Mouse (Mus musculus): Measurements from ENCODE around the gene Ldhd. TPM values are rescaled to one million over a fixed set of nuclear protein-coding genes. Genes with fewer than 3 reads are reported as not detected.
"Not testable (repeated sequence)": the region's sequence is repeated elsewhere in the genome, so short reads cannot be mapped to it uniquely, and the experiment has no call there.

Gene Ldhd
- polyA plus RNA-seq, 1 experiment, result not detected

DNA sequence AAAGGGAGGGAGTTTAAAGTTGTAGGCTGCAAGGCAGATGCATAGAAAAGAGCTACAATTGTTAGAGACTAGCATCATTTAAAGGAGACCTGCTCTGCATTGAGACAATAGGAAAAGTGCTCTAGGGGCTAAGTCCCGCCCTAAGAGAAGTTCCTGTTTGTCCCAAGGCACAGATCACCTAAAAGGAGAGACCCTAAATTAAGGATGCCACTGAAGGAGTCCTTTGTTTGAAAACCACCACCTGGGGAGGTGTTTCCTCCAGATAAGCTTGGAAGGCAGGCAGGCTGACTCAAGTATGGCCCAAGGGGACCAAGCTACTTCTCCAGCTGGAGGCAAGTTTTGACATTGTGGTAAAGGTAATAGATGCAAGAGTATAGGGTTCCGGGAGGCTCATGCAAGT is 18.7 kb upstream of the Ldhd start:
- Histone ChIP-seq H3K9me3 (no peaks in the 10 kb centered on the region), H3K36me3 (replicated peaks; ENCODE audit: low read length) (no peaks in the 10 kb centered on the region), H3K4me3 (replicated peaks) (no peak overlapping the region), H3K4me1 (peaks cover 21% of the 10 kb centered on the region), H3K27me3 (replicated peaks) (peaks cover 65% of the 10 kb centered on the region)
- TF ChIP-seq GATA1 (IDR thresholded peaks at IDR 0.05; ENCODE audit: borderline replicate concordance, low read length) (no peak), FLI1 (IDR thresholded peaks at IDR 0.05; ENCODE audit: low read length) (no peak)

DNA sequence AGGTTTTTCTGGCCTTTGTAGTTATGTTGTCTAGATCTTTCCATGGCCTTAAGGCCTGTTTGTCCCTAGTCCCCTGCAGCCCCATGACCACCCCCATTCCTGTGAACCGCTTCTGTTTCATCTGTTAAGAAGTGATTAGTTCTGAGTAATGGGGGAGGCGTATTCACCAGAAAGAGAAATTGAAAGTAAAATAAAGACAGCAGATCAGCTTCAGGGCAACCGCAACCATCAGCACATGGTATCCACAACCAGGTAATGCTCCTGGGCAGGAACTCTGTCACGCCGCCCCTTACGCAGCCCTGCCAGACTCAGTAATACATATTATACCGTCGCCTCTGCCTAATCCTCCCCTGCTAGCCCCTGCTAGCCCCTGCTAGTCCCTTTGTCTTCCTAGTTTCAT is 15.5 kb upstream of the Ldhd start:
- H3K36me3 ChIP-seq (replicated peaks; ENCODE audit: low read length), result no peaks in the 10 kb centered on the region
- no peaks in the 10 kb centered on the region for H3K9me3 ChIP-seq
- H3K4me3 ChIP-seq (replicated peaks), result no peak overlapping the region
- peaks cover 45% of the 10 kb centered on the region for H3K4me1 ChIP-seq
- no peak for TF ChIP-seq GATA1 (IDR thresholded peaks at IDR 0.05; ENCODE audit: borderline replicate concordance, low read length)
- no peak for TF ChIP-seq FLI1 (IDR thresholded peaks at IDR 0.05; ENCODE audit: low read length)
- peaks cover 56% of the 10 kb centered on the region for H3K27me3 ChIP-seq (replicated peaks)

DNA sequence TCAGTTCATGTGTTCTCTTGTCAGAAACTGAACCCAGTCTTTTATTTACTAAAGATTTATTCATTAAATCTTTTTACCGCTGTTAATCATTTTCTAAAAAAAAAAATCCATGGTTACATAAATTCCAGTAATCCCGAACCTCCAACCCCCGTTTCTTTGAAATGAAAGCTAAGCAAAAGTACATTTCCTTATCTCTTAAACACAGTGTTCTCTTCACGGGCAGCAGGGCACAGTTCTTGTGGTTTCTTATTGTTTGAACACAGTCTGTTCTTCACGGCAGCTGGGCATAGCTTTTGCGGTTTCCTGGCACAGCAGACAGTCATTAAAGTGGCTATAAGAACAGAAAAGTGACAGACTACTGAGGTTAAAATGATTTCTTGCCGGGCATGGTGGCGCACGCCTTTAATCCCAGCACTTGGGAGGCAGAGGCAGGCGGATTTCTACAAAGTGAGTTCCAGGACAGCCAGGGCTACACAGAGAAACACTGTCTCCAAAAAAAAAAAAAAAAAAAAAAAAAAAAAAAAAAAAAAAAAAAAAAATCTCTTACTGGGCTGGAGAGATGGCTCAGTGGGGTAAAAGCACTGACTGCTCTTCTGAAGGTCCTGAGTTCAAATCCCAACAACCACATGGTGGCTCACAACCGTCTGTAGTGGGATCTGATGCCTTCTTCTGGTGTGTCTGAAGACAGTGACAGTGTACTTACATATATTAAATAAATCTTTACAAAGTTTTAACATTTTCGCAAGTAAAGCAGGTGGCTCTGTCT is 14.3 kb upstream of the Ldhd start:
- Histone ChIP-seq H3K4me1 (peaks cover 45% of the 10 kb centered on the region), H3K4me3 (replicated peaks) (peak overlapping the region; percentile 96), H3K27me3 (replicated peaks) (peaks cover 57% of the 10 kb centered on the region)
- not testable (repeated sequence) for H3K9me3 ChIP-seq; H3K36me3 ChIP-seq (replicated peaks; ENCODE audit: low read length)

DNA sequence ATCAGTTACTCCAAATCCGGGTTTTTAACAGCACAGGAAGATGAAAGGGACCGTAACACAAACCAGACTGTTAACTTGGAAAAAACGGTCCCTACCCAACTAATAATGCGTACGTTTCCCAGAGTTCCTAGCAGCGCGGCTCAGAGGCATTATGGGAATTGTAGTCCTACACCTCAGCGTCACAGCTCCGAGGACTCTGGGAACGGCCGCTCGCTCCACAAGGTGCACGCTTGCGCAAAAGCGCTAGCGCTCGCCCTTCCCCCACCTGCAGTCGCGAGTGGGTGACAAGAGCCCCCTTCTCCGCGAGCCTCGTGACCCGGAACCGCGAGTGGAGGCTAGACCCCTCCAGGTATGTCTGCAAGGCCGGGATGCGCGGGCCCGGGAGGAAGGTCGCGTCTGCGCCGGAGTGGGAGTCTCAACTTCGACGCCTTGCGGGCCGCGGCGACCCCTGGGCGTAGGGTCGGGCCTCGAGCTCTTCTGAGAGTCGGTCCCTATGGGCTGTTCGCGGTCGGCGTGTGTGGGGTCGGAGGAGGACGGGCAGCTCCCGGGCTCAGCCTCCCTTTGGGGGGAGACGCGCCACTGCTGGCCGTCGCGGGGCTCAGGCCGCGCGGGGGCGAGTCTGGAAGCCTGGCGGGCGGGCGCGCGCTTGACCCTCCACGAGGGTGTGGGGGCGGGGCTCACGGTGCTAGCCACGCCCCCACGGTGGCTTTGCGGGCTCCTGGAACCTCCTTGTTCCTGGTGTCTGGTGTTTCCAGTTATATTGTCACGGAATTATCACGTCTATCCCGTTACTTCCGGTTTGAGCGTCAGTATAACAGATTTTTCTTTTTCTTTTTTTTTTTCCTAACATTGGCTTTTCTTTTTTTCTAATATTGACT is 13.3 kb upstream of the Ldhd start, which contains the start of gene Zfp1:
Gene Zfp1 (plus strand): TSS at position 138 of the 878 bp plus-strand sequence.
- TF ChIP-seq FLI1 (IDR thresholded peaks at IDR 0.05; ENCODE audit: low read length), result no peak
- no peak for TF ChIP-seq GATA1 (IDR thresholded peaks at IDR 0.05; ENCODE audit: borderline replicate concordance, low read length)
- Histone ChIP-seq H3K4me3 (replicated peaks) (peak within 1 kb of the TSS; percentile 96), H3K27me3 (replicated peaks) (peaks cover 51% of the 10 kb centered on the region), H3K36me3 (replicated peaks; ENCODE audit: low read length) (no peaks in the 10 kb centered on the region), H3K9me3 (peaks cover 4% of the 10 kb centered on the region; the same call in 1 of the 2 replicates), H3K4me1 (peaks cover 38% of the 10 kb centered on the region)

DNA sequence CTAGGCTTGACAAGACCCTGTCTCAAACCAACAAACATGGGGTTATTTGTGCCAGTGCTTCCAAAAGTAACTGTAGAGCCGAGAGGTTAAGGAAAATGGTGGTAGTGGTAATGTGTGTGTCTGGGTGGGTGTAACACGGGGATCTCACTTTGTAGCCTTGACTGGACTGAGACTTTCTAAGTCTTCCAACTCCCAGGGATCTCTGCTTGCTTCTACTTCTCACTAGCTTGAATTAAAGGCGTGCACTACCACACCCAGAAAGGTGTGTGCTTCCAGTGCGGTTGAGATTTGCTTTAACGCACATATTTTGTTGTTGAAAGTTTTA is 12.7 kb upstream of the Ldhd start:
- TF ChIP-seq GATA1 (IDR thresholded peaks at IDR 0.05; ENCODE audit: borderline replicate concordance, low read length) (no peak), FLI1 (IDR thresholded peaks at IDR 0.05; ENCODE audit: low read length) (no peak)
- no peaks in the 10 kb centered on the region for H3K36me3 ChIP-seq (replicated peaks; ENCODE audit: low read length)
- H3K9me3 ChIP-seq, result peaks cover 4% of the 10 kb centered on the region; the same call in 1 of the 2 replicates
- H3K4me3 ChIP-seq (replicated peaks), result peak overlapping the region; percentile 96
- peaks cover 48% of the 10 kb centered on the region for H3K27me3 ChIP-seq (replicated peaks)
- H3K4me1 ChIP-seq, result peaks cover 36% of the 10 kb centered on the region

DNA sequence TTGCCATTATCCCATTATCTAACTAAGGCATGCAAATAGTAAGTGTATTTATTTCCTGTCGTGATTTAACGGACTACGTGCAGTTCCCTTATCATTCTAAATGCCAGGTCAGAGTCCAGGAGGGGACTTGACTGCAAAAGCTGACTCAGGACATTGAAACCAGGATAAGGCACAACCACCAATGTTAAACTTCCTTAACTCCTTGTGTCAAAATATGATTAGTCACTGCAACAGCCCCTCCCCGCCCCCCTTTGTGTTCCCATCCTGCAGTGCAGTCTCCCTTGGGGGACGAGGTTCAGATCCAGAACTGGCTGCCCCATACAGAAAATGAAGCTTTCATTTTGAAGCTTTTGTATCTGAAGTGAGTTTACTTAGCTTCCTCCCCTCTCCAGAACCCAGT is 12.3 kb upstream of the Ldhd start:
- peaks cover 49% of the 10 kb centered on the region for H3K27me3 ChIP-seq (replicated peaks)
- H3K4me1 ChIP-seq, result peaks cover 36% of the 10 kb centered on the region
- peaks cover 4% of the 10 kb centered on the region; the same call in 1 of the 2 replicates for H3K9me3 ChIP-seq
- H3K4me3 ChIP-seq (replicated peaks), result peak overlapping the region; percentile 96
- TF ChIP-seq GATA1 (IDR thresholded peaks at IDR 0.05; ENCODE audit: borderline replicate concordance, low read length), result no peak
- H3K36me3 ChIP-seq (replicated peaks; ENCODE audit: low read length), result no peaks in the 10 kb centered on the region

DNA sequence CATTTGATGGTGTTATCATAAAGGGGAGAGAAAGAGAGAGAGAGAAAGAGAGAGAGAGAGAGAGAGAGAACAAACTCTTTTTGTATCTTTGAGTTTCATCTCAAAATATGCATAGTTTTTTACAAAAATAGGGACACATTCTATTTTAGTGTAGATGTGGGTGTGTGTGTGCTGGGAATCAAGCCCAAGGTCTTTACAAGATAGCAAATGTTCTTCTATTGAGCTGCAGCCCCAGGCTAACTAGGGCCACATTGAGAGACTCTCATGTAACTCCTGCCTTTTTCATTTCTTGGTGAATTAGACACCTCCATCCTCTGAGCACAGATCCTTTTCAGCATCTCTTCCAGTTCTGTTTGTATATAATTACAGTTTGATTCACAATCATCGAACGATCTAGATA is 10.9 kb upstream of the Ldhd start:
- no peaks in the 10 kb centered on the region for H3K36me3 ChIP-seq (replicated peaks; ENCODE audit: low read length)
- peaks cover 36% of the 10 kb centered on the region for H3K4me1 ChIP-seq
- no peak for TF ChIP-seq FLI1 (IDR thresholded peaks at IDR 0.05; ENCODE audit: low read length)
- TF ChIP-seq GATA1 (IDR thresholded peaks at IDR 0.05; ENCODE audit: borderline replicate concordance, low read length), result no peak
- peaks cover 13% of the 10 kb centered on the region; the same call in 1 of the 2 replicates for H3K9me3 ChIP-seq
- H3K4me3 ChIP-seq (replicated peaks), result no peak overlapping the region
- H3K27me3 ChIP-seq (replicated peaks), result peaks cover 51% of the 10 kb centered on the region

DNA sequence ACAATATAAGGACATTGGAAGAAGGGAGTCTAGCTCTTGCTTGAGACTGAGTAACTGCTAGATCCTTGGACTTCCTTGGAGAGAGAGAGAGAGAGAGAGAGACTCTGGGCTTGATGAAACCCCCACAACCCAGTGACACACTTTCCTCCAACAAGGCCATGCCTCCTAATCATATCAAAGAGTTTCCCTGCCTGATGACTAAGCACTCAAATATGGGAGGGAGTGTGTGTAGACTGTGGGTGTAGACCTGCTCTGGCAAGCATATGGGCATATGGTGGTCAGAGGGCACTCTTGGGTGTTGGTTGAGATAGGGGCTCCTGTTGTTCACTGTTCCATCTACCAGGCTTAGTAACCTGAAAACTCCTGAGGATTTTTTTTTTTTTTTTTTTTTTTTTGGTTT is 7.9 kb upstream of the Ldhd start:
- H3K4me1 ChIP-seq, result peaks cover 22% of the 10 kb centered on the region
- TF ChIP-seq FLI1 (IDR thresholded peaks at IDR 0.05; ENCODE audit: low read length) (no peak), GATA1 (IDR thresholded peaks at IDR 0.05; ENCODE audit: borderline replicate concordance, low read length) (no peak)
- H3K4me3 ChIP-seq (replicated peaks), result no peak overlapping the region
- H3K9me3 ChIP-seq, result peaks cover 26% of the 10 kb centered on the region
- H3K36me3 ChIP-seq (replicated peaks; ENCODE audit: low read length), result no peaks in the 10 kb centered on the region
- H3K27me3 ChIP-seq (replicated peaks), result peaks cover 68% of the 10 kb centered on the region

DNA sequence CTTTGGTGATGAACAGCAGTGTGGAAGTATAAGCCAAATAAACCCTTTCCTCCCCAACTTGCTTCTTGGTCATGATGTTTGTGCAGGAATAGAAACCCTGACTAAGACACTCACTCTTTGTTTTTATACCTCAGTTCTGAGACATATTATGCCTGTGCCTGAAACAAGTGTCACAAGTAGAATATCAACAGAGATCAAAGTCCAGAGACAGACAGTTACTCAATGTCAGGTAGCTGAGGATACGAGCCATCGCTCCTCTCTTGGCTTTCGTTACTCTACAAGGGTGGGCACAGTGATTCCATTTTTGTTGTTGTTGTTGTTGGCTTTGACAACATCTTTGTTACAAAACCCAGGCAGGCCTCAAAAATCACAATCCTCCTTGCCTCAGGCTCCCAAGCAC is 2.8 kb upstream of the Ldhd start:
- Histone ChIP-seq H3K4me3 (replicated peaks) (no peak overlapping the region), H3K36me3 (replicated peaks; ENCODE audit: low read length) (no peaks in the 10 kb centered on the region), H3K4me1 (peaks cover 9% of the 10 kb centered on the region), H3K27me3 (replicated peaks) (peaks cover 83% of the 10 kb centered on the region), H3K9me3 (peaks cover 28% of the 10 kb centered on the region)
- TF ChIP-seq GATA1 (IDR thresholded peaks at IDR 0.05; ENCODE audit: borderline replicate concordance, low read length) (no peak), FLI1 (IDR thresholded peaks at IDR 0.05; ENCODE audit: low read length) (no peak)

DNA sequence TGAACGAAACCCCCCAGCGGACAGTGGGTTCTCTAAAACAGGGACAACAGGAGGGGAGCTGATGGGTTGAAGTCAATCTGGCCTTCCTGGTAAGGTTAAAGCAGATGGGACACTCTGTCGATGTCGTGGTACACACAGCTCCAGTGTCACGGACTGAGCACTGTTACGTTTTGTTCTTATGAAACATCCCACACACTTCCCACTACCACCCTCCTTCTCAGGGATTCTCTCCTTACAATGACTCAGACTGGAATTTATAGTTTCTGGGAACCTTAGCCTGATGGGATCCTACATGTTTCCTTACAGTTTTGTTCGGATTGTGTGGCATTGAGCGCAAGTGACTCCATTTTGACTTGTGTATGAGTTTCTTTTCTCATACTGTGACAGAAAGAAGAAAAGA is 1.4 kb upstream of the Ldhd start:
- peaks cover 85% of the 10 kb centered on the region for H3K27me3 ChIP-seq (replicated peaks)
- no peaks in the 10 kb centered on the region for H3K36me3 ChIP-seq (replicated peaks; ENCODE audit: low read length)
- peaks cover 19% of the 10 kb centered on the region for H3K9me3 ChIP-seq
- peaks cover 11% of the 10 kb centered on the region; the same call in 1 of the 2 replicates for H3K4me1 ChIP-seq
- no peak overlapping the region for H3K4me3 ChIP-seq (replicated peaks)
- TF ChIP-seq GATA1 (IDR thresholded peaks at IDR 0.05; ENCODE audit: borderline replicate concordance, low read length), result no peak
- TF ChIP-seq FLI1 (IDR thresholded peaks at IDR 0.05; ENCODE audit: low read length), result no peak
